Mouse (Mus musculus): Measurements from ENCODE around the gene Fkbp11.

GRCm38 (mm10) chr15:98695726-98696125 is 32.3 kb downstream of the Fkbp11 start:
- TF ChIP-seq POLR2A (IDR thresholded peaks at IDR 0.05; ENCODE audit: borderline replicate concordance, extremely low read depth, insufficient read depth, insufficient read length, poor library complexity, severe bottlenecking) (no peak), CTCF (IDR thresholded peaks at IDR 0.05; ENCODE audit: borderline replicate concordance, extremely low read depth, insufficient read depth, insufficient read length) (no peak)

Measured in brain, embryonic 14.5 days (tissue).